Mouse (Mus musculus): ENCODE results near the gene Spag7.

The Spag7 gene

GRCm38 (mm10) chr11:70639976-70640375 is 29.2 kb downstream of the Spag7 start:
- DNase-seq, result no peak

GRCm38 (mm10) chr11:70638714-70639278 is 30.4 kb downstream of the Spag7 start, which contains the start of gene Gp1ba:
Gp1ba (plus strand) TSS chr11:70639122.
- no peak for DNase-seq

DNA sequence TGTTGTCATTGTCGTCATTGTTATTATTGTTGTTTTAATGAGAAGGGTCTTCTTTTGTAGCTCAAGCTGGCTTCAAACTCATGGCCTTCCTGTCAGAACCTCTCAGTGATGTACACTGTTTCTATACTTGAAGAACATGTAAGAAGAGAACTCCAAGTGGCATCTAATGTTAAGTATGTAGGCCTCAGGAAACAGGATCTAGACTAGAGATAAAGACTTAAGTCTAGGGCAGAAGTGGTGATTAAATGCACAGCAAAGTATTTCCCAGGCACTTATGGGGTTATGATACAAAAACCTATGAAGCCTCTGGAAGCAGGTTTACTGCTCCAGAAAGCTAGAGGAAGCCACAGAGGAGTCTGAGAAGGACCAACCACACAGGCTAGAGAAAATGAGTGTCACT is 30.9 kb downstream of the Spag7 start:
- DNase-seq, result no peak

- DNase-seq, result no peak
Measured at GRCm38 (mm10) chr11:70637764-70638163, 31.5 kb downstream of the Spag7 start.

GRCm38 (mm10) chr11:70635601-70636000 is 33.6 kb downstream of the Spag7 start:
- DNase-seq, result no peak

GRCm38 (mm10) chr11:70630129-70630528 is 39.1 kb downstream of the Spag7 start:
- DNase-seq, result no peak

DNA sequence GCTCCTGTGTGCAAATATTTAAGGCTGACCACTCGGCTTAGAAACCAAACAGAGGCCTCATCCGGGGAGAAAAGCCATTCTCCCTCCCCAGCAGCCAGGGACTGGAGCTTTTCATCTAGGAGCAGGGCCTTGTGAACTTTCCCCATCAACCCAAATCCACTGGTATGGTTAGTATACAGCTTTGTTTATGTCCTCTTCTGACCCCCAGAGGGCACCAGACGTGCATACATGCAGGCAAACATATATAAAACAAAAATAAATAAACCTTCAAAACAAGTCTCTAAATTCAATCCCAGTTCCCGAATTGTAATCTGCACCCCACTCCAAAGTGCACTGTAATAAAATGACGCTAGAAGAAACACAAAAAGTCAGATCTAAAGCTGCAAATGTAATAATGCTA is 39.7 kb downstream of the Spag7 start:
- DNase-seq, result peak; percentile 16

DNA sequence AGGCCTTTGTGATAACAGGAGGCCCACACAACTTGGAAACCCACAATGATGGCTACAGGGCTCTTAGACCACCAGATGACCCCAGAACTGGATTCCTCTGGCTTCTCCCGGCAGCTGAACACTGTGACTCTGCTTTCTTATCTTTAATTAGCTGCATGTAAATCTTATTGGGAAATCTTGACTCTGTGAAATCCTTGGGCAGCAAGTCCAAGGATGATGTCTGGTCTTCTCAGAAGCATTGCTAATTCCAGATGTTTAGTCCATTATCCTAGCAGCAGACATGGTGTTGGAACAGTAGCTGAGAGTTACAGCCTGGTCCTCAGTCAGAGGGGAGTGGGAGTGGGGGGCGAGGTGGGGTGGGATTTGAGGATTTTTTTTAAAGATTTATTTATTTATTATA is 40.8 kb downstream of the Spag7 start:
- peak; percentile 2 for DNase-seq

GRCm38 (mm10) chr11:70626877-70627276 is 42.3 kb downstream of the Spag7 start:
- no peak for DNase-seq

- DNase-seq, result peak; percentile 63
Measured at GRCm38 (mm10) chr11:70625473-70625872, 43.7 kb downstream of the Spag7 start.

DNA sequence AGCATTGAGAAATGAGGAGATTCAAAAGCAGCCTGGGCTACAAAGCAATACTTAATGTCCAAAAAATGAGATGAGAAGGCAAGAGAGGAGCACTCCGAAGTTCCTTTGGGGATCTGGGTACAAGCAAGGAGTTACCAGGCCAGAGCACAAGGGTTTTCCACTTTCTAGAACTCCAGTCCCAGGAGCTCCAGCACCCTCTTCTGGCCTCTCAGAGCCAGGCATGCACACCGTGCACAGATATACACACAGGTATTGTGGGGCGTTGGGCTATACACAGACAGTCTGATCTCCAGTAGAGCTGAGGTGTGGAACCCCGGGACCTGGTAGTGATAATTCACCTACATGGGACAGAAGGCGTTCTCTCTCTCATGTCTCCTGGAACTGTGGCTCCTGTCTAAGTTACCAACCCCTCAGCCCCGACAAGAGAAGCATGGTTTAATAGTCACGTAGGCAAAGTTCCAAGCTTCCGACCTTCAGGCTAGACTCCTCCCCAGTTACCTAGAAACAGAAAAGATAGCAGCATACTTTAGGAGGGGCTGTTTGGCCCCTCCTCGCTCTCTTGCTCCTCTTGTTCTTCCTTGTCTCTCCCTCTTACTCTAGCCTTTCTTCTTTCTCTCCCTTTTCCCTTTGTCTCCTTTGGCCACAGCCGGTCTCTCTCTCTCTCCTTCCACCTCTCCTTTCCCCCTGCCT is 46.0 kb downstream of the Spag7 start:
- no peak for DNase-seq

DNA sequence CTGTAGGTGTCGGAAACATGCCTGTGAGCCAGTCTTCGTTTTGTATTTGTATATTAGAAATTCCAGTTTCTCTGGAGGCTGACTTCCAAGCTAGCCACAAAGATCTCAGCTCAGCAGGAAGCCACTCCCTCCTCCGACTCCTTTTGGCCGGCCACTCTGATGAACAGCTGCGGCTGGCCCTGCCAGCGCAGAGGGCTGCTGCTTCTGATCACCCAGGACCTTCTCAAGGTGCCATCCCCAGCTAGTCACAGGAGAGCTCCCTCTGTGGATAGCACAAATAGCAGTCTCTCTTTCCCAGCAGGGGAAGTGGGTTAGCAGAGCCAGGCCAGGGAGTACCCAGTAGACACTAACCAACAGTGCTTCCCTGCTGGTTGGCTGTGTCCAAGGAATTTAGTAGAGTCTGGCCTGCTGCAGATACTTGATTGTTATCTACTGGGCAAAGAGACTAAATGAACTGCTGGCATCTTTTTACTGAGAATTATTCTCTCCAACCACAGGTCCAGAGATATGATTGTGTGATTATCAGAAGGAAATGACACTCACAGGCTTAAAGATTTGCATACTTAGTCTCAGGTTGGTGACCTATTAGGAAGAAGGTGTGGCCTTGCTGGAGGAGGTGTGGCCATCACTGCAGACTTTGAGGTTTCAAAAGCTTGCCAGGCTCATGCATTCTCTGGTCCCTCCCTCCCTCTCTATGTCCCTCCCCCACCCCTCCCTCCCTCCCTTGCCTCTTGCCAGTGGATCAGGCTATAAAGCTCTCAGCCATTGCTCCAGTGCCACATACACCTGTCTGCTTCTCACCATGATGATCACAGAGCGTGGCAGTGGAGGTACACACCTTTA is 47.0 kb downstream of the Spag7 start:
- peak; percentile 47 for DNase-seq

DNA sequence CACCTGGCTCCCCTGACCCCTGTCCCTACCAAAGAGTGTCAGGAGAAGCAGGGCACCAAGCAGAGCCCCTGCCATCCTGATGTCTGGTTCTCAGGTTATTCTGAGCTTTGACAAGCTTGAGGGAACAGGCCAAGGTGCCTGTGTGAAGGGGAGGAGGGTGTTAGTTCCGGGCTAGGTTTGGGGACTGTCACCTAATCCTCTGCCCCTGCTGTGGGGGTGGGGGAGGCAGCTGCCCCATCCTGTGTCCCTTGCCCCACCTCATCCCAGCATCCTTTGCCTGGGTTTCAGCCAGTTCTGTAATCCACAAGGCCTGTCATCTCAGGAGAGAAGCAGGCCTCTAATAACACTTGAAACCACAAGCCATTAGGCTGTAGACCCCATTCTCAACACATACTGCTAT is 50.1 kb downstream of the Spag7 start, which contains the start of gene Chrne:
Gene Chrne (minus strand): TSS at position 116 of the 400 bp plus-strand sequence.
- no peak for DNase-seq

DNA sequence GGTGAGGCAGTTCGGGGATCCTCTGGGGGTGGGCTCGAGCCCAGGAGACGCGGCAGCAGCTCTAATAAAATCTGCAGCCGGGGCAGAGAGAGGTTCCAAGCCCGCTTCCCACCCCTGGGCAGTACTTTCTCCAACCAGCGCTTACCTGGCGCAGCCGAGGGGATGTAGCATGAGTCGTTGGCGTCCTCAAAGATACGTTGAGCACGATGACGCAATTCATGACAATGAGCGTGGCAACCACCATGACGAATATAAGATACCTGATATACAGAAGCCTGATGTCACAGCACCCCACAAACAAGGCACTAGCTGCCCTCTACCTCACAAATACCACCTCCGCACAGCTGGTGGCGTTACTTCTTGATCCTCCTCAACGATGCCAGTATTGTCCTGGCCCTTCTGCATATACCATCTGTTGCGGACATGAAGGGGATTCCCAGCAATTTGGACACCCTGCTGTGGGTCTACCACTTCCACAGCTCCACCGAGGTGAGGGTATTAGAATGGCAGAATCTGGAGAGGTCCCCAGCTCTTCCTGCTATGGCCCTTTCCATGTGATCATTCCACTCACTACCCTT is 53.6 kb downstream of the Spag7 start, which contains the start of gene 4930544D05Rik:
Gene 4930544D05Rik (plus strand): TSS at position 333 of the 578 bp plus-strand sequence.
- DNase-seq, result no peak

- DNase-seq, result peak; percentile 85
Measured at GRCm38 (mm10) chr11:70615074-70615473, 54.1 kb downstream of the Spag7 start.
